Mouse (Mus musculus): ENCODE data around the gene Usp37. TPM values are rescaled to one million over a fixed set of nuclear protein-coding genes. Genes with fewer than 3 reads are reported as not detected.
"Not testable (repeated sequence)": the region's sequence is repeated elsewhere in the genome, so short reads cannot be mapped to it uniquely, and the experiment has no call there.

The Usp37 gene
- polyA plus RNA-seq, 2 experiments, result 4.4 to 11.4 TPM

DNA sequence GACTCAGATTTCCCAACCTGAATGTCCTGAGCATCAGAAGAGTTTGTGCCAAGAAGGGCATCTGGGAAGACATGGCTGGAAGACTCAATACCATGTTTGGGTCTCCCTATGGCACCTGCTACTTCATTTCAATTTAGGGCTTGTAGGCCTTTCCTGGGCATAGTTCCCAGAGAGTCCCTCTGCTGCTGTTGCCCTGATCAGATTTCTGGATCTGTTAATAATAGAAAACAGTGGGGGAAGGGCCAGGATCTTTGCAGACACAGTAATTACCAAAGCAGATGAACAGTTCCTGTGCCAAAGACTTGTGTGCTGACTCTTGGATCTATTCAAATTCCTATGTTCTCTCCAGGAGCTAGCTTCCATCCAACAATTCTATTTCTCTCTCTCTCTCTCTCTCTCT is 5.4 kb downstream of the Usp37 start:
- Histone ChIP-seq H3K36me3 (replicated peaks; ENCODE audit: control insufficient read depth, insufficient read depth, low read depth) (no peaks in the 10 kb centered on the region), H3K27me3 (ENCODE audit: control insufficient read depth, insufficient read depth, low read length) (no peaks in the 10 kb centered on the region), H3K9ac (replicated peaks) (no peak overlapping the region), H3K4me1 (replicated peaks; ENCODE audit: control insufficient read depth in 2 of 2, insufficient read depth in 2 of 2, low read length in 1 of 2) (no peaks in the 10 kb centered on the region), H3K9me3 (ENCODE audit: control insufficient read depth, low read length) (no peaks in the 10 kb centered on the region), H3K27ac (no peak overlapping the region), H3K4me2 (ENCODE audit: low read depth) (no peak overlapping the region), H3K4me3 (ENCODE audit: insufficient read depth in 1 of 2, low read depth in 2 of 2, low read length in 2 of 2) (no peak overlapping the region)
- no peak for TF ChIP-seq EP300 (IDR thresholded peaks at IDR 0.05; ENCODE audit: low read depth)
- TF ChIP-seq CTCF (IDR thresholded peaks at IDR 0.05; ENCODE audit: low read depth), result no peak
- DNase-seq (ENCODE audit: low read depth in 3 of 3, low spot score in 3 of 3) (no peak), ATAC-seq (ENCODE audit: insufficient read depth) (no peak)

- no peak overlapping the region for H3K4me2 ChIP-seq (ENCODE audit: low read depth)
- no peak overlapping the region for H3K9ac ChIP-seq (replicated peaks)
- ATAC-seq (ENCODE audit: insufficient read depth) (no peak), DNase-seq (ENCODE audit: low read depth in 3 of 3, low spot score in 3 of 3) (no peak)
- no peak for TF ChIP-seq CTCF (IDR thresholded peaks at IDR 0.05; ENCODE audit: low read depth)
- TF ChIP-seq EP300 (IDR thresholded peaks at IDR 0.05; ENCODE audit: low read depth), result no peak
- no peak overlapping the region for H3K27ac ChIP-seq
- 79% methylated on average over 7 of the region's 7 CpGs for WGBS (ENCODE audit: insufficient replicate concordance)
- no peaks in the 10 kb centered on the region for H3K27me3 ChIP-seq (ENCODE audit: control insufficient read depth, insufficient read depth, low read length)
- H3K9me3 ChIP-seq (ENCODE audit: control insufficient read depth, low read length), result no peaks in the 10 kb centered on the region
- H3K4me1 ChIP-seq (replicated peaks; ENCODE audit: control insufficient read depth in 2 of 2, insufficient read depth in 2 of 2, low read length in 1 of 2), result no peaks in the 10 kb centered on the region
- H3K36me3 ChIP-seq (replicated peaks; ENCODE audit: control insufficient read depth, insufficient read depth, low read depth), result peaks cover 61% of the 10 kb centered on the region
- no peak overlapping the region for H3K4me3 ChIP-seq (ENCODE audit: insufficient read depth in 1 of 2, low read depth in 2 of 2, low read length in 2 of 2)
Measured at GRCm38 (mm10) chr1:74528589-74528988, 15.5 kb downstream of the Usp37 start.

DNA sequence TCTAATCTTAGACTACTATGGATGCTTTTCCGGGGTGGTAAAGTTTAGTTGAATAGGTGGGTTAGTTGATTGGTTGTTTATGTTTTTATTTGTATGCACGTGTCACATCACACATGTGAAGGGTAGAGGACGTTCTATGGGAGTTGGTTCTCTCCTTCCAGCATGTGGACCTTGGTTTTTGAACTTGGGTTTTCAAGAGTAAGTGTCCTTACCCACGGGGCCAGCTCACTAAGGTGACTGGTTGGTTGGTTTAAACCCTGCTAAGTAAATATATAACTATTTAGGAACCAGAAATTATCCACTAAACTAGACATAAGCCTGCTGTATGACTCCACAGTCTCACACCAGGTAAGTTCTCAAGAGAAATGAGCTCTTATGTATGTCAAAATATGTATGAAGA is 19.3 kb downstream of the Usp37 start:
- WGBS (ENCODE audit: insufficient replicate concordance), result 76% methylated on average over 4 of the region's 4 CpGs
- H3K27ac ChIP-seq, result no peak overlapping the region
- no peak overlapping the region for H3K4me3 ChIP-seq (ENCODE audit: insufficient read depth in 1 of 2, low read depth in 2 of 2, low read length in 2 of 2)
- H3K36me3 ChIP-seq (replicated peaks; ENCODE audit: control insufficient read depth, insufficient read depth, low read depth), result peaks cover 65% of the 10 kb centered on the region
- H3K4me2 ChIP-seq (ENCODE audit: low read depth), result no peak overlapping the region
- H3K9me3 ChIP-seq (ENCODE audit: control insufficient read depth, low read length), result no peaks in the 10 kb centered on the region
- ATAC-seq (ENCODE audit: insufficient read depth) (no peak), DNase-seq (ENCODE audit: low read depth in 3 of 3, low spot score in 3 of 3) (no peak)
- no peaks in the 10 kb centered on the region for H3K4me1 ChIP-seq (replicated peaks; ENCODE audit: control insufficient read depth in 2 of 2, insufficient read depth in 2 of 2, low read length in 1 of 2)
- no peaks in the 10 kb centered on the region for H3K27me3 ChIP-seq (ENCODE audit: control insufficient read depth, insufficient read depth, low read length)
- H3K9ac ChIP-seq (replicated peaks), result no peak overlapping the region
- TF ChIP-seq CTCF (IDR thresholded peaks at IDR 0.05; ENCODE audit: low read depth) (no peak), EP300 (IDR thresholded peaks at IDR 0.05; ENCODE audit: low read depth) (no peak)

DNA sequence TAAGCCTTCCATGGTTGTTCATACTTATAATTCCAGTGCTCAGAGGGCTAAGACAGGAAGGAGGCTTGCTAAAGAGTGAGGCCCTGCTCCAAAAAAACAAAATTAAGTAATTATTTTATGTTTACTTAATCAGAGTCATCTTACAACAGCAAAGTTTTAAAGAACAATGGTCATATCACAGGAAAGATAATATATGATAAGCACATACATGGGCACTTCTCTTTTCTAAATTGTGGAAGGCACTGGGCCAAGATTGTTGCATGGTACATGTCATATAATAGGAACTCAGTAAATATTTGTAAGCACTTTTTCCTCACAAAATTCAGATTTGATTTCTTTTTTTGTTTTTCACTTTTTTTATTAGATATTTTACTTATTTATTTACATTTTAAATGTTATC is 24.2 kb downstream of the Usp37 start:
- Histone ChIP-seq H3K4me1 (replicated peaks; ENCODE audit: control insufficient read depth in 2 of 2, insufficient read depth in 2 of 2, low read length in 1 of 2) (no peaks in the 10 kb centered on the region), H3K27ac (no peak overlapping the region), H3K4me2 (ENCODE audit: low read depth) (no peak overlapping the region), H3K36me3 (replicated peaks; ENCODE audit: control insufficient read depth, insufficient read depth, low read depth) (peaks cover 50% of the 10 kb centered on the region), H3K9me3 (ENCODE audit: control insufficient read depth, low read length) (no peaks in the 10 kb centered on the region), H3K27me3 (ENCODE audit: control insufficient read depth, insufficient read depth, low read length) (no peaks in the 10 kb centered on the region), H3K4me3 (ENCODE audit: insufficient read depth in 1 of 2, low read depth in 2 of 2, low read length in 2 of 2) (no peak overlapping the region), H3K9ac (replicated peaks) (no peak overlapping the region)
- no peak for TF ChIP-seq EP300 (IDR thresholded peaks at IDR 0.05; ENCODE audit: low read depth)
- no peak for TF ChIP-seq CTCF (IDR thresholded peaks at IDR 0.05; ENCODE audit: low read depth)
- no peak for DNase-seq (ENCODE audit: low read depth in 3 of 3, low spot score in 3 of 3)
- no peak for ATAC-seq (ENCODE audit: insufficient read depth)

GRCm38 (mm10) chr1:74512999-74513398 is 31.1 kb downstream of the Usp37 start:
- H3K27ac ChIP-seq; H3K9me3 ChIP-seq (ENCODE audit: control insufficient read depth, low read length); DNase-seq (ENCODE audit: low read depth in 3 of 3, low spot score in 3 of 3); H3K4me2 ChIP-seq (ENCODE audit: low read depth); H3K4me3 ChIP-seq (ENCODE audit: insufficient read depth in 1 of 2, low read depth in 2 of 2, low read length in 2 of 2); ATAC-seq (ENCODE audit: insufficient read depth); H3K27me3 ChIP-seq (ENCODE audit: control insufficient read depth, insufficient read depth, low read length); H3K9ac ChIP-seq (replicated peaks): not testable (repeated sequence)
- H3K36me3 ChIP-seq (replicated peaks; ENCODE audit: control insufficient read depth, insufficient read depth, low read depth), result peaks cover 24% of the 10 kb centered on the region
- 78% methylated on average over 1 of the region's 1 CpGs for WGBS (ENCODE audit: insufficient replicate concordance)
- peaks cover 7 to 22% of the 10 kb centered on the region in 2 experiments for H3K4me1 ChIP-seq (replicated peaks; ENCODE audit: control insufficient read depth in 2 of 2, insufficient read depth in 2 of 2, low read length in 1 of 2)

GRCm38 (mm10) chr1:74511306-74511705 is 32.8 kb downstream of the Usp37 start:
- Histone ChIP-seq H3K9ac (replicated peaks) (no peak overlapping the region), H3K4me2 (ENCODE audit: low read depth) (no peak overlapping the region), H3K4me3 (ENCODE audit: insufficient read depth in 1 of 2, low read depth in 2 of 2, low read length in 2 of 2) (no peak overlapping the region), H3K27me3 (ENCODE audit: control insufficient read depth, insufficient read depth, low read length) (no peaks in the 10 kb centered on the region), H3K9me3 (ENCODE audit: control insufficient read depth, low read length) (no peaks in the 10 kb centered on the region), H3K27ac (no peak overlapping the region), H3K4me1 (replicated peaks; ENCODE audit: control insufficient read depth in 2 of 2, insufficient read depth in 2 of 2, low read length in 1 of 2) (peaks cover 14 to 28% of the 10 kb centered on the region in 2 experiments), H3K36me3 (replicated peaks; ENCODE audit: control insufficient read depth, insufficient read depth, low read depth) (peaks cover 17% of the 10 kb centered on the region)
- ATAC-seq (ENCODE audit: insufficient read depth) (no peak), DNase-seq (ENCODE audit: low read depth in 3 of 3, low spot score in 3 of 3) (no peak)
- TF ChIP-seq EP300 (IDR thresholded peaks at IDR 0.05; ENCODE audit: low read depth), result no peak
- 77% methylated on average over 5 of the region's 5 CpGs for whole genome bisulfite sequencing (ENCODE audit: insufficient replicate concordance)

All from liver, embryonic 14.5 days (tissue).